Mouse (Mus musculus) CD4-positive, CD25-positive, alpha-beta regulatory T cell, adult 9 weeks (primary cell): Measurements from ENCODE around the gene Cstb. TPM values are rescaled to one million over a fixed set of nuclear protein-coding genes. Genes with fewer than 3 reads are reported as not detected.

ENCODE experiments used
- polyA plus RNA-seq: library from polyadenylated mRNA; unstranded; fragments of 100-300 nt; shearing (Covaris generic); gene quantifications from one replicate; pipeline ENCODE4 v1.2.1, GENCODE M21; 2017

Gene Cstb
- 144 TPM for polyA plus RNA-seq

DNA sequence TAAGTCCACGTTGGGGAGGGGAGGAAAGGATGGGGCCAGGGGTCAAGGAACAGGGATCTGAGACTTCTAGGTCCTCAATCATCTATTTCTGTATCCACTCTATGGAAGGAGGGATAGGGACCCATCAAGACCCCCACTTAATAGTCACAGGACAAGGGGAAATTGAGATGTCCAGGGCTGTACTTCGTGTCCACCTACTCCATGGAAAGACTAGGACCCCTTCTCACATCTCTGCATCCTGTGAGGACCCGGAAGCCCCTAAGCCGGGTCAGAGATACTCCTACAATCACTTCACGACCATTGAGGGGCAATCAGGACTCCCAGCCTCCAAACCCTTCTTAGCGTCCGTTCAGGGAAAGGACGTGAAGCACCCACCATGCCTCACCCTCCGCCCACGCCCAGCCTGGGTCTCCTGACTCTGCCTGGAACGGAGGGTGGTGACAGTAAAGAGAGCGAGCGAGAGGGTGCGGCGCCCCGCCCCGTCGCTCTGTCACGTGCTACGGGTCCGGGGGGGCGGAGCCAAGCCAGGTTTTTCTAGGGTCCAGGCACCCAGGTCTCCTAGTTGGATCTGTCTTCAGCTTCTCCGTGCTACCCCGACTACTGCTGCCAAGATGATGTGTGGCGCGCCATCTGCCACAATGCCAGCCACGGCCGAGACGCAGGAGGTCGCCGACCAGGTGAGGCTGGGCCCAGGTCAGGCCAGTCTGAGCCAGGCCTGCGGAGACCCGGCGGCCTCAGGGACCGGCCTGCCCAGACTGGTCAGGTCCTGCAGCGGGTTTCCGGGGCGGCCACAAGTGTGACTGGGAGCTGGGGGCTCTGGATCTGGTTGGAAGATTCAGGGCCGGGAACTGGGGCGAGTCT lies at the start of gene Cstb:
Cstb (plus strand) TSS at position 489 of the 861 bp plus-strand sequence.

DNA sequence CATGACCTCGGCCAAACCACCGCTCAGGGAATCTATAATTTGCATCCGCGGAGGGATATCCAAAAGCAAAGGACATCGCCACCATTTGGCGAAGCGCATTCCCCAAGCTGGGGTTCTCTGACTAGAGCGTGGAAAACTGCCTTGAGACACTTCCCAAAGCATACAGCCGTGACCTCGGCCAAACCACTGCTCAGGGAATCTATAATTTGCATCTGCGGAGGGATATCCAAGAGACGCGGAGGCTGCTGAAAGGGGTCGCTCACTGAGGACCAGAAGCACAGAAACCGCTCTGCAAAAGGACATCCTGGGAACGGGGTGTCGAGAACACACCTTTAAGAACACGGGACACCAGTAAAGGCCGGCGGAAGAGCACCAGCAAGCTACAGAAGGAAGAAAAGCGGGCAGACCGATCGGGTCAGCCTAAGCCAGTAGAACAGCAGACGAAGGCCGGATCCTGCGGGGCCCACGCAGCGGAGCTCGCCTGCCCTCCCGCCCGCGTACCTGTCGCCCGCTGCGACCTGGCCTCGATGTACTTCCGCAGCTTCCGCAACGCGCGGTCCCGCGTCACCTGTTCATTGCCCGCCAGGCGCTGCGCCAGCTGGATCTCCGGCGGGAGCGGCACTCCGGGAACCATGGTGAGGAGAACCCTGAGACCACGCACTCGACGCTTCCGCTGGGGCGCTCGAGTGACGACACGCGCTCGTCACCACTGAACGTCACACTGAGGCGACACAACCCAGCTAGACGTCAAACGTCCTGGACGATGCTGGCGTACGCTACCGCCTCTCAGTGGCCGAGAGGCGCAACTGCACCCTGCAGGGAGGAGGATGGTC lies 12.9 kb upstream of the Cstb start, which contains the start of gene Rrp1:
Rrp1 (minus strand) TSS at position 725 of the 833 bp plus-strand sequence.

GRCm38 (mm10) chr10:78464792-78465207 lies 39.3 kb downstream of the Cstb start, which contains the start of gene Pdxk:
Pdxk (minus strand) TSS chr10:78464975.

Other genes starting within 250 kb of the Cstb start
- 35.2 TPM for gene Pwp2, start 240.5 kb upstream of the Cstb start, polyA plus RNA-seq
- 4.2 TPM for gene Trappc10, start 181.0 kb upstream of the Cstb start, polyA plus RNA-seq
- 155 TPM for gene Agpat3, start 73.2 kb upstream of the Cstb start, polyA plus RNA-seq
- gene Rrp1, start 12.6 kb upstream of the Cstb start, polyA plus RNA-seq, result 377 TPM
- 18.9 TPM for gene Pdxk, start 39.3 kb downstream of the Cstb start, polyA plus RNA-seq
- gene Olfr1358, start 91.8 kb downstream of the Cstb start, polyA plus RNA-seq, result not detected
- 115 TPM for gene Ilvbl, start 148.7 kb downstream of the Cstb start, polyA plus RNA-seq
- gene Syde1, start 166.3 kb downstream of the Cstb start, polyA plus RNA-seq, result 1.3 TPM
- not detected for gene Olfr1357, start 192.4 kb downstream of the Cstb start, polyA plus RNA-seq